8 mouse cellular contexts compared by ENCODE assay signal in genomic region chr2:131187602-131187922, GRCm38 (mm10). TPM values are rescaled to one million over a fixed set of nuclear protein-coding genes. Genes with fewer than 3 reads are reported as not detected.
DNase-seq lines count a peak whose midpoint lies in the region; ATAC-seq and TF ChIP-seq lines count a peak whose summit lies in the region.

No protein-coding gene starts in this region.

- ATAC-seq in heart, embryonic 15.5 days (replicated peaks; ENCODE audit: insufficient number of reproducible peaks, insufficient read depth, low FRiP score, low read depth): no peak
- no peak for ATAC-seq in hindbrain, embryonic 15.5 days (ENCODE audit: low FRiP score, low read depth)
- no peak for ATAC-seq in midbrain, postnatal 0 days (ENCODE audit: low FRiP score)

- H3K9me3 ChIP-seq in heart, embryonic 15.5 days (replicated peaks): no peaks in the 10 kb centered on the region
- H3K9me3 ChIP-seq in hindbrain, embryonic 15.5 days: no peaks in the 10 kb centered on the region
- H3K9me3 ChIP-seq in midbrain, postnatal 0 days (ENCODE audit: low read length): no peaks in the 10 kb centered on the region

- peak overlapping the region; percentile 95 for H3K27ac ChIP-seq in heart, embryonic 15.5 days
- no peak overlapping the region for H3K27ac ChIP-seq in brown adipose tissue, adult 24 weeks (replicated peaks; ENCODE audit: low read depth, low read length)
- peak overlapping the region; percentile 67; the same call in 1 of the 2 replicates for H3K27ac ChIP-seq in hindbrain, embryonic 15.5 days (replicated peaks)
- no peak overlapping the region for H3K27ac ChIP-seq in midbrain, postnatal 0 days (ENCODE audit: low read depth, low read length)

- H3K36me3 ChIP-seq in heart, embryonic 15.5 days: peaks cover 13% of the 10 kb centered on the region
- H3K36me3 ChIP-seq in hindbrain, embryonic 15.5 days: 0 out of 2 replicates have a peak, but pooled peaks cover 1% of the 10 kb centered on the region
- H3K36me3 ChIP-seq in midbrain, postnatal 0 days (ENCODE audit: insufficient read depth, low read length): peaks cover 5% of the 10 kb centered on the region; the same call in 1 of the 2 replicates

- H3K27me3 ChIP-seq in heart, embryonic 15.5 days: no peaks in the 10 kb centered on the region
- no peaks in the 10 kb centered on the region for H3K27me3 ChIP-seq in hindbrain, embryonic 15.5 days
- H3K27me3 ChIP-seq in midbrain, postnatal 0 days (ENCODE audit: insufficient read depth, low read length): no peaks in the 10 kb centered on the region

- H3K9ac ChIP-seq in heart, embryonic 15.5 days: peak overlapping the region; percentile 58
- peak overlapping the region; percentile 65 for H3K9ac ChIP-seq in hindbrain, embryonic 15.5 days
- peak overlapping the region; percentile 48 for H3K9ac ChIP-seq in midbrain, postnatal 0 days (replicated peaks; ENCODE audit: low read length, poor library complexity, severe bottlenecking)

- H3K4me1 ChIP-seq in heart, embryonic 15.5 days (replicated peaks): peaks cover 27% of the 10 kb centered on the region
- no peaks in the 10 kb centered on the region; the same call in none of the 2 replicates for H3K4me1 ChIP-seq in brown adipose tissue, adult 24 weeks (ENCODE audit: control insufficient read depth, insufficient read depth, insufficient read length, low read length)
- H3K4me1 ChIP-seq in hindbrain, embryonic 15.5 days (replicated peaks): peaks cover 39% of the 10 kb centered on the region
- peaks cover 8% of the 10 kb centered on the region; the same call in 1 of the 2 replicates for H3K4me1 ChIP-seq in midbrain, postnatal 0 days (ENCODE audit: insufficient read depth, low read length)

- H3K4me3 ChIP-seq in heart, embryonic 15.5 days: peak overlapping the region; percentile 65
- H3K4me3 ChIP-seq in brown adipose tissue, adult 24 weeks (ENCODE audit: insufficient read depth, low read depth, low read length): peak overlapping the region; percentile 65
- peak overlapping the region; percentile 64 for H3K4me3 ChIP-seq in hindbrain, embryonic 15.5 days
- H3K4me3 ChIP-seq in midbrain, postnatal 0 days (ENCODE audit: low read depth, low read length): peak overlapping the region; percentile 48

- H3K4me2 ChIP-seq in heart, embryonic 15.5 days: peak overlapping the region; percentile 83
- H3K4me2 ChIP-seq in hindbrain, embryonic 15.5 days: peak overlapping the region; percentile 82
- peak overlapping the region; percentile 62 for H3K4me2 ChIP-seq in midbrain, postnatal 0 days (ENCODE audit: low read depth, low read length, poor library complexity, severe bottlenecking)

- WGBS in heart, embryonic 15.5 days: 30% methylated on average over 3 of the region's 3 CpGs
- 28% methylated on average over 3 of the region's 3 CpGs for WGBS in hindbrain, embryonic 15.5 days
- WGBS in midbrain, postnatal 0 days: 19% methylated on average over 3 of the region's 3 CpGs

- no peak for TF ChIP-seq CTCF in midbrain, postnatal 0 days (IDR thresholded peaks at IDR 0.05)

- no peak for DNase-seq in heart, postnatal 4 days
- no peak for DNase-seq in midbrain, postnatal 0 days (ENCODE audit: low spot score)
- no peak for DNase-seq in cerebellum, adult 11-12 months
- DNase-seq in spleen, adult 18-20 months: no peak
- DNase-seq in kidney, postnatal 14 days: no peak

RNA-seq across cellular contexts. Expression of gene Spef1, which starts 0.5 kb away (rescaled TPM):
- polyA plus RNA-seq in heart, embryonic 15.5 days (2015; fragmentation: Nextera tagmentation; extraction: Ambion mirVana): 1.9 and 2.0 TPM in 2 replicates
- 1 to 10 TPM; 6.3 to 7.2 TPM for total RNA-seq in heart, postnatal 4 days (2021)
- 5.3 and 9.2 TPM in 2 replicates for polyA plus RNA-seq in brown adipose tissue, adult 24 weeks (2012; ENCODE audit: insufficient read depth, insufficient read length, missing spikeins)
- 10.3 and 10.9 TPM in 2 replicates for polyA plus RNA-seq in hindbrain, embryonic 15.5 days (2015; fragmentation: Nextera tagmentation; extraction: Ambion mirVana)
- 19.3 and 27.5 TPM in 2 replicates for total RNA-seq in midbrain, postnatal 0 days (2014; rRNA removed)
- 9.5 and 10.2 TPM in 2 replicates for polyA plus RNA-seq in midbrain, postnatal 0 days (2015; fragmentation: Nextera tagmentation; extraction: Ambion mirVana)

RNA-seq across cellular contexts. Expression of gene Cdc25b, which starts 0.8 kb away (rescaled TPM):
- polyA plus RNA-seq in heart, embryonic 15.5 days (2015; fragmentation: Nextera tagmentation; extraction: Ambion mirVana): 49.9 and 61.4 TPM in 2 replicates
- 10 to 100 TPM; 23.5 to 34.1 TPM for total RNA-seq in heart, postnatal 4 days (2021)
- polyA plus RNA-seq in brown adipose tissue, adult 24 weeks (2012; ENCODE audit: insufficient read depth, insufficient read length, missing spikeins): 2.4 and 2.5 TPM in 2 replicates
- 29.2 and 30.8 TPM in 2 replicates for polyA plus RNA-seq in hindbrain, embryonic 15.5 days (2015; fragmentation: Nextera tagmentation; extraction: Ambion mirVana)
- 10.0 and 13.1 TPM in 2 replicates for total RNA-seq in midbrain, postnatal 0 days (2014; rRNA removed)
- polyA plus RNA-seq in midbrain, postnatal 0 days (2015; fragmentation: Nextera tagmentation; extraction: Ambion mirVana): 14.0 and 15.1 TPM in 2 replicates

RNA-seq across cellular contexts. Expression of gene Cenpb, which starts 7.7 kb away (rescaled TPM):
- polyA plus RNA-seq in heart, embryonic 15.5 days (2015; fragmentation: Nextera tagmentation; extraction: Ambion mirVana): 7.5 and 10.7 TPM in 2 replicates
- total RNA-seq in heart, postnatal 4 days (2021): 10 to 100 TPM; 76.5 to 78.4 TPM
- 78.2 and 99.0 TPM in 2 replicates for polyA plus RNA-seq in brown adipose tissue, adult 24 weeks (2012; ENCODE audit: insufficient read depth, insufficient read length, missing spikeins)
- polyA plus RNA-seq in hindbrain, embryonic 15.5 days (2015; fragmentation: Nextera tagmentation; extraction: Ambion mirVana): 15.2 and 15.5 TPM in 2 replicates
- total RNA-seq in midbrain, postnatal 0 days (2014; rRNA removed): 98.2 and 103 TPM in 2 replicates
- 11.7 and 13.1 TPM in 2 replicates for polyA plus RNA-seq in midbrain, postnatal 0 days (2015; fragmentation: Nextera tagmentation; extraction: Ambion mirVana)

RNA-seq across cellular contexts. Expression of gene Ap5s1, which starts 19.3 kb away (rescaled TPM):
- polyA plus RNA-seq in heart, embryonic 15.5 days (2015; fragmentation: Nextera tagmentation; extraction: Ambion mirVana): 35.5 and 40.2 TPM in 2 replicates
- total RNA-seq in heart, postnatal 4 days (2021): 10 to 100 TPM; 32.6 to 42.4 TPM
- polyA plus RNA-seq in brown adipose tissue, adult 24 weeks (2012; ENCODE audit: insufficient read depth, insufficient read length, missing spikeins): 15.9 and 26.0 TPM in 2 replicates
- polyA plus RNA-seq in hindbrain, embryonic 15.5 days (2015; fragmentation: Nextera tagmentation; extraction: Ambion mirVana): 33.5 and 33.9 TPM in 2 replicates
- total RNA-seq in midbrain, postnatal 0 days (2014; rRNA removed): 36.5 and 40.1 TPM in 2 replicates
- 35.5 and 36.7 TPM in 2 replicates for polyA plus RNA-seq in midbrain, postnatal 0 days (2015; fragmentation: Nextera tagmentation; extraction: Ambion mirVana)

RNA-seq across cellular contexts. Expression of gene 1700037H04Rik, which starts 27.7 kb away (rescaled TPM):
- polyA plus RNA-seq in heart, embryonic 15.5 days (2015; fragmentation: Nextera tagmentation; extraction: Ambion mirVana): 59.5 and 71.3 TPM in 2 replicates
- 10 to 100 TPM; 23.4 to 26.0 TPM for total RNA-seq in heart, postnatal 4 days (2021)
- polyA plus RNA-seq in brown adipose tissue, adult 24 weeks (2012; ENCODE audit: insufficient read depth, insufficient read length, missing spikeins): 426 and 428 TPM in 2 replicates
- 86.4 and 90.9 TPM in 2 replicates for polyA plus RNA-seq in hindbrain, embryonic 15.5 days (2015; fragmentation: Nextera tagmentation; extraction: Ambion mirVana)
- total RNA-seq in midbrain, postnatal 0 days (2014; rRNA removed): 44.8 and 89.5 TPM in 2 replicates
- 59.1 and 60.4 TPM in 2 replicates for polyA plus RNA-seq in midbrain, postnatal 0 days (2015; fragmentation: Nextera tagmentation; extraction: Ambion mirVana)

Comparison
In these comparisons a context has a peak if more than half of its experiments do, and no peak if none do; other contexts are left out.
1. H3K27ac ChIP-seq: peak in heart, embryonic 15.5 days (single experiment) and hindbrain, embryonic 15.5 days (single experiment); none in brown adipose tissue, adult 24 weeks (single experiment) and midbrain, postnatal 0 days (single experiment).
2. Peak in every context shown above with its lines, with median percentiles within 50 percentile points of each other: H3K4me2 ChIP-seq, H3K4me3 ChIP-seq and H3K9ac ChIP-seq.